In the genomic region with DNA sequence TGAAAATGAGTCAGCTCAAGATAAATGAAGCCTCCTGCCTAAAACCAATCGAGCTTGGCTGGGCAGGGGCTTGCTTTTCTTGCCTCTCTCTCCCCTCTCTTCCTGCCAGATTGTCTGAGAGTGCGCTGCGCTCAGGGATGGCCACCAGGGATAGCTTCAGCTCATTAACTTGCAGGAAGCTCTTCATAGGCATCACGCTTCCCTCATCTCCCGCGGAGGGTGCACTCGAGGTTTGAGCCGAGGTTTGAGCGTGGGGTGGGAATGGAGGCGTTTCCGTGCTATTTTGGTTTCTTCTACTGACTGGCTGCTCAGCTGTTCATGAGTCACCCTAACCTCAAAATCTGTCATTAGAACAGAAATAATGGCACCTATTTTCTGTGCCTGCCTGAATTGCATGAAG, we compare ENCODE assay signal across 8 mouse cellular contexts.
A peak's percentile ranks its signal among the peaks of the same experiment; 100 is the strongest.
DNase-seq lines count a peak whose midpoint lies in the region; ATAC-seq and TF ChIP-seq lines count a peak whose summit lies in the region.

No protein-coding gene starts in this region.

- peak; percentile 42 for TF ChIP-seq CTCF in Patski (IDR thresholded peaks at IDR 0.05)

- peak overlapping the region; percentile 45 for H3K4me2 ChIP-seq in heart, embryonic 15.5 days

- H3K9me3 ChIP-seq in heart, embryonic 10.5 days, result no peaks in the 10 kb centered on the region
- H3K9me3 ChIP-seq in heart, embryonic 15.5 days (replicated peaks), result no peaks in the 10 kb centered on the region

- no peak overlapping the region for H3K9ac ChIP-seq in heart, embryonic 15.5 days

- H3K27ac ChIP-seq in heart, embryonic 10.5 days, result no peak overlapping the region
- no peak overlapping the region for H3K27ac ChIP-seq in heart, embryonic 15.5 days

- no peaks in the 10 kb centered on the region for H3K27me3 ChIP-seq in heart, embryonic 10.5 days (ENCODE audit: insufficient read depth, poor library complexity, severe bottlenecking)
- no peaks in the 10 kb centered on the region for H3K27me3 ChIP-seq in Patski
- H3K27me3 ChIP-seq in heart, embryonic 15.5 days, result no peaks in the 10 kb centered on the region

- H3K36me3 ChIP-seq in heart, embryonic 10.5 days, result no peaks in the 10 kb centered on the region
- H3K36me3 ChIP-seq in heart, embryonic 15.5 days, result no peaks in the 10 kb centered on the region

- no peak overlapping the region for H3K4me3 ChIP-seq in heart, embryonic 10.5 days
- 0 out of 2 replicates have a peak overlapping the region, but pooled peaks have one; percentile 5 for H3K4me3 ChIP-seq in heart, embryonic 15.5 days

- in situ Hi-C loops in Patski (cut with MboI; ENCODE audit: low pct_unique_long_range_greater_than_20kb), result loop anchor here (5.0 to 10.0 kb wide), 3 partner anchors 82 to 274 kb away; no protein-coding TSS in a partner anchor

- POLR2A ChIA-PET in Patski (lab: Charles Lee), result no interaction called here

- peak; percentile 93 for DNase-seq in heart, adult 11 months
- no peak for DNase-seq in heart, embryonic 10.5 days (ENCODE audit: low spot score)
- DNase-seq in Patski (ENCODE audit: low read depth, low spot score), result peak; percentile 90
- DNase-seq in embryo, embryonic 10.5 days (ENCODE audit: low spot score), result peak; percentile 31
- peak; percentile 74 for DNase-seq in left cerebral cortex, adult 11 months (ENCODE audit: low spot score)
- DNase-seq in retina, embryonic 14.5 days (ENCODE audit: low spot score), result peak; percentile 40
- no peak for DNase-seq in c-Kit-positive CD71-positive TER-119-positive erythroid progenitor cells, embryonic 14.5 days (ENCODE audit: low spot score)

- peak; percentile 97 for ATAC-seq in Patski
- no peak for ATAC-seq in heart, embryonic 15.5 days (replicated peaks; ENCODE audit: insufficient number of reproducible peaks, insufficient read depth, low FRiP score, low read depth)

- H3K4me1 ChIP-seq in heart, embryonic 10.5 days, result no peaks in the 10 kb centered on the region
- H3K4me1 ChIP-seq in heart, embryonic 15.5 days (replicated peaks), result peaks cover 4% of the 10 kb centered on the region

- CTCF ChIA-PET in Patski (lab: Charles Lee), result interaction anchor here (1.1 to 1.2 kb wide), 2 partner anchors 8 to 80 kb away, joined by 3 read pairs; no protein-coding TSS in a partner anchor

- 24% methylated on average over 11 of the region's 11 CpGs for WGBS in heart, embryonic 10.5 days
- WGBS in heart, embryonic 15.5 days, result 10% methylated on average over 11 of the region's 11 CpGs

Comparison
In these comparisons a context has a peak if more than half of its experiments do, and no peak if none do; other contexts are left out.
1. DNase-seq: peak in heart, adult 11 months (single experiment), Patski (single experiment), embryo, embryonic 10.5 days (single experiment), left cerebral cortex, adult 11 months (single experiment) and retina, embryonic 14.5 days (single experiment); none in heart, embryonic 10.5 days (single experiment) and c-Kit-positive CD71-positive TER-119-positive erythroid progenitor cells, embryonic 14.5 days (single experiment).